Mouse (Mus musculus) urinary bladder, postnatal 36 days (tissue): ENCODE data around the gene Fhad1.

Source experiments
- DNase-seq, 2 experiments: peaks; one replicate each; pipeline ENCODE4 v3.0.0; 2022; ENCODE audit warnings: low spot score in 2 of 2, mixed read lengths in 1 of 2

Gene Fhad1

DNA sequence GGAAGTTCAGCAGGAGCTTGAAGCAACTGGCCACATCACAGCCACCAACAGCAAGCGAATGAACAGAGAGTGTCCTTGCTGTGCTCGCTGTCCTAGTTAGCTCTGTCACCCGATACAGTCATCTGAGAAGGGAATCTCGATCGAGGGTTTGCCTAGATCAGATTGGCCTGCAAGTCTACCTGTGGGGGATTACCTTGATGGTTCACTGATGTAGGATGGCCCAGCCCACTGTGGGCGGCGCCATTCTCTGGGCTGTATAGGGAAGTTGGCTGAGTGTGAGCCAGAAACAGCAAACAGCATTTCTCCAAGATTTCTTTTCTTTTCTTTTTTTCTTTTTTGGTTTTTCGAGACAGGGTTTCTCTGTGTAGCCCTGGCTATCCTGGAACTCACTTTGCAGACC is 150.4 kb downstream of the Fhad1 start:
- no peak for DNase-seq

DNA sequence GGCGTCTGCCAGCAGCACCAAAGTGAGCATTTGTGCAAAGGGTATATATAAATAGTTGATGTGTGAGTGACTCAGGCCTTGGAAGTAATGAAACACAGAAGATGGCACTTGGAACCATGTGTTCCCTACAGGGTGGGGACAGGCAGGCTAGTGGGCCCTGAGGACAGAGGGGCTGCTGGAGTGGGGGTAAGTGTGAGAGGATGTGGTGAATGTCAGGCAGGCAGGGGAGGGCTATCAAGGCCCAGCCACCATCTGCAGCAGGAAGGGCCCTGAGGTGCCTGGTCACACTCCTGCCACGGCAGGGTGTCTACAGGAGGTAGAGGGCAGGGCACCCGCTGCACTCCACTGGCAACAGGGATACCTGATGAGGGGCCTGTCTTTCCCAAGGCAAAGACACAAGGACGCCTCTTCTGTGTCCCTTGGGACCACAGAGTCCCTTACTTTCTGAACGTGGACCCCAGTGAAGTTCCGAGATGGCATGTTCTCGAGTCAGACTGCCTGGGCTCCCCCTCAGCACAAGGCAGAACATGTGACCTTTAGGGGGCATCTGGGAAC is 151.1 kb downstream of the Fhad1 start:
- DNase-seq = no peak

DNA sequence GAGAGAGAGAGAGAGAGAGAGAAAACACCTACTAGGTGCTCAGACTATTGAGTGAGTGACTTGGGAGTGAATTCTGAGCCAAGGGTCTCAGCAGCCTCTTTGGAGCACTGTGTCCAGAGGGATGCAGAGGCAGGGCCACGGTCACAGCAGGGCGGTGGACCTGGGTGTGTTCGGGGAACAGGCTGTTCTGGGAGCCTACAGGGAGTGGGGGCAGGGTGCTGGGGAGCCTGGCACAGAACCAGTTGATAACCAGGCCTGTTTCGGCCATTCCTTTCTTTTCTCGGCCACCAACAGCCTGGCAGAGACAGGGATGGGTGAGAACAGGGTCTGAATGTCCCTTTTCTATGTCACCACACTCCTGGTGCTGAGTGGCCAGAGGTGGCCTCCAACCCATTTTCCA is 152.0 kb downstream of the Fhad1 start:
- no peak for DNase-seq

DNA sequence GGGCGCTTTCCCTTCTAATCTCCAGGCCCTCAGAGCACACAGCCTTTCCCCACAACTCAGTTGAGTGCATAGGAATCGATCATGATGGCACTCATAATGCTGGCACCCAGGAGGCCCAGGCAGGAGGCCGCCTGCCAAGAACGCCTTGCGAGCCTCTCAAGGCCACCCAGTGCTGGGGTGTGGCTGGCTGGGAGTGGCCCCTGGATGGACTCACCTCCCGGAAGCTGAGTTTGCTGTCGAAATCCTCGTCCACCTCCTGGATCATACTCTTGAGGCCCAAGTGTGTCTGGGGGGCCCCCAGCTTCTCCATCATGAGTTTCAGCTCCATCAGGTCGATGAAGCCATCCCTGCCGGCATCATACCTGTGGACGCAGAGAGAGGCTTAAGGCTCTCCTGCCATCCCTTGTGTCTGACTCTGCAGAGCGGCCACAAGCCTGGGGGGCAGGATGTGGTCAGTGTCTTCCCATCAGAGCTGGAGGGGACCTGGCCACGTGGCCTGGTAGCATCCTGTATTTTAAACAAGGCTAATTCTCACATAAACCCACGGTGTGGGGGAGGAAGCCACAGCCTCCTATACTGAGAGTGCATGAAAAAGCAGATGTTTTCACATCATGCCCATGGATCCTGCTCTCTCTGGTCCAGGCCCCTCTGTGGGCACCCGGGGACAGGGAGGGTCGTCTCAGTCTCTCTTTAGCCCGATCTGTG is 153.1 kb downstream of the Fhad1 start:
- DNase-seq = no peak

DNA sequence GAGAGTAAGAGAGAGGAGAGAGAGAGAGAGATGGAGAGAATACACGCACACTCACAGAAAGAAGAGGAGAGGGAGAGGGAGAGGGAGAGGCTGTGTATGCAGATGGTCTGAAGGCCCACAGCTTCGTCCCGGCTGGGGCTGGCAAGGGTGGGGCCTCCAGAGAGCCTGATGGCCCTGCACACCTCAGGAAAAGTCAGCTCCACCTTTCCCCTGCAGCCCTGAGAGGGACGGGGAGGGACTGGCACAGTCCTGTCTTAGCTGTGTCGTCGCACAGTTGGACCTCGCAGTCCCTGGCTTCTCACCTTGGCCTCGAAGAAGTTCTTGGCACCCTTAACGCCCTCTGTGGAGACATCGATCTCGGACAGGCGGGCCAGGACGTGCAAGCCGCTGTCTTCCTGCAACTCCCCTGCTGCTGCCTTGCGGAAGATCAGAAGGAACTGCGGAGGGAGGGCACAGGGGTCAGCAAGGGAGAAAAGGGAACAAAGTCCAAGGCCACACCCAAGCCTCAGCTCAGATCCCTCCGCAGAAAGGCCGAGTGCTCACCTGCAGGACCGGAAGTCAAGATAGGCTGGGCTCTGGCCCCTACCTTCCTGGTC is 154.5 kb downstream of the Fhad1 start:
- no peak for DNase-seq

DNA sequence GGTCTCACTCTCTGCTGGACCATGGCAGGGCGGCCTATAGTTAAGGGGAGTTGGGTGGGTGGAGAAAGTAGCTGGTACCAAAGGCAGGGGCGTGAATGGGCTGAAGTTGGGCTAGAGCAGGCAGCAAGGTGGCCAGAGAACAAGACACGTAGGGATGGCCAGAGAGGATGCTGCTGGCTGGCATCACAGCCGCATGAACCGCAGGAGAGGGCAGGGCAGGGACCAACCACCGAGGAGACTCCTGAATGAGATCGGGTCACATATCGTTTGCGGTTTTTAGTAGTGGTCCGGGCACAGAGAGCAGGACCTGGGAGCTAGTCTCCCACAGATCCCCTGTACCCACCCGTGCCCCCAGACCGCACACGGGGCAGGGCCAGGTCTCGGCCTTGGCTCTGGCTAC is 155.5 kb downstream of the Fhad1 start:
- DNase-seq = no peak

DNA sequence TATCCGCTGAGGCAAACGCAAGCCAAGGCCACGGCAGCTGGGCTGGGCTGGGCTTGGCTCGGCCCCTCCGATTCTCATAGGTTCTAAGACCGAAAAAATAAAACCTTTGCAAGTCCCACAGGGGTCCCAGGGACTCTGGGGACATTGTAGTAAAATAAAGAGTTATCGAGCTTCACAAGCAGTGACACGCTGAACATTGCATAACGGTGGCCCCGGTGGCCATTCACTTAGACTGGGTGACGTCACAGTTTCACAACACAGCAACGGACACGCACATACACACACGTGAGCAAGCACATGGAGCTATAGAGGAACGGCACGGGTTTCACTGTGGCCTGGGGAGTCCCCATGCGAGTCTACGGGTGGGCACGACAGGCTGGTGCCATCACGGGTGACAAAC is 156.4 kb downstream of the Fhad1 start:
- DNase-seq = peak in 1 of 2 experiments; percentile 46

DNA sequence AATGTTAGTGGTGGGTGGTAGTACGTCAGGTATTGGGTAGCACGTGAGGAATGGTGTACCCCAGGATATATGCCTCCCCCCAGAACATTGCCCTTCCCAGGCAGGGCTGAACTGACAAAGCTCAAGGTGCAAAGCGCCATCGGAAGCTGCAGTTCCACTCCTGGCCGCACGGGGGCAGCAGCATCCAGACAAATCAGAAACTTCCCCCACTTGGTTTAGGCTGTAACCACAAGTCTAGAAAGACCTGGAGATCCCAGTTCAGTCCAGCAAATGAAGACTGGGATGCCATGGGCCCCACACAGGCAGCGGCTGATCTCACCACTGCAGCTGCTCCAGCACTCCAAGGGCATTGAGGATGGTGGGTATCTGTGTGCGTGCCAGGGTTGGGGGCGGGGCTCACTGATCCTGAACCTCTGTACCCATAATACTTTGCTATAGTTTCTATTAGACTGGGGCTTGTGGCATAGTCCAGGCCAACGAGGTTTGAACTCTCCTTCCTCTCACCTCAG is 157.4 kb downstream of the Fhad1 start:
- peak; percentile 76 to 82 for DNase-seq

DNA sequence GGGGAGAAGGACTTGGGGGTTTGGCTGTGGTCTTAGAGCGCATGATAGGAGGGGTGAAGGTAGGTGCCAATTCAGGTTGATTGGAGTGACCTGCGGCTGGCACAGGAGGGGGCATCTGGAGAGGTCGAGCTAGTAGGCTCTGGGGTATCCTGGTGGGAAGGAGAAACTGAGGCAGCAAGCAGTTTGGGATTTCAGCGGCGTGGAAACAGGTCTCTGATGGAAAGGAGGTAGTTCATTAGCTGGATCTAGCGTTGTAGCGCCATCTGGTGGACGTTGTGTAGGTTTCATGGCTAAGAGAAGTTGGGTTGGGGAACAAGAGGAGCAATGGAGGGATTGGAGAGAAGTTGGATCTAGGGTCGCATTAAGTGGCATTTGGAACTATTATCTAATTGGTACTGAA is 161.4 kb downstream of the Fhad1 start:
- DNase-seq = peak in 1 of 2 experiments; percentile 46

DNA sequence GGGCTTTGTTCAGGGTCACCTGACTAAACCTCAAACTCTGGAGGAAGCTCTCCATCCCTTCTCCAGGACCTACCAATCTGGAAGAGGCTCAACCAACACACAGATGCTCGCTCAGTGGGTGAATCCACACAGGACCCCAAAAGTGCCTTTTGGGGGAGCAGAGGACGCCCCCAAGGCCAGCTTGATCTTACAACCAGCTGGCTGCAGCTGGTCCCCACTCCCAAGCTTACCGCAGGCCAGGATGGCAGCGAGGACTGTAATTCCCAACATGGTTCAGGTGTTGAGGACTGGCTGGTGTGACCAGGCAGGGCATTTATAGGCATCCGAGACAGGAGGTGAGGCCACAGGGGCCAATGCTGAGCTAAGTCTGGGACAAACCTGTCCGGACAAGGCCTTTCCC is 168.9 kb downstream of the Fhad1 start, which contains the start of gene Ctrc:
Gene Ctrc, minus strand, starts transcription at position 361 of the 400 bp plus-strand sequence.
- DNase-seq = no peak
